Mouse (Mus musculus): ENCODE results near the gene Arl6ip4. TPM values are rescaled to one million over a fixed set of nuclear protein-coding genes. Genes with fewer than 3 reads are reported as not detected.

Gene Arl6ip4
- polyA plus RNA-seq, 1 experiment from 2014 or later = 138 TPM

DNA sequence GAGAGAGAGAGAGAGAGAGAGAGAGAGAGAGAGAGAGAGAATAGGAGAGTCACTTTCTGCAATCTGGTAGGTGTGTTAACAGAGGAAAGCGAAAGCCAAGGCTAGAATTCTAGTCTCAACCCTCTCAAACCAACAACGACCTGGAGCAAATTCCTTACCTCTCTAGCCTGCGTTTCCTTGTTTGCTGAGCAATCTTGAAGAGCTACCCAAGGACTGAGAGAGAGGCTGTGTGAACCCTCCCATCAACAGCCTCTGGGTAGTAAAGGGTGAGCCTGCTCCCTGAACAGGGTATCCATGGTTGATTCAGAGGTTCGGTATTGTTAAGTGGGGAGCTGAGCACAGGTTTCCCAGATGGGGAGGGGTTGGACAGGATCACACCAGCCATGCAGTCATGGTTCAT is 36.8 kb downstream of the Arl6ip4 start:
- no peak overlapping the region for H3K4me2 ChIP-seq
- H3K4me3 ChIP-seq (ENCODE audit: low read depth, low read length) = no peak overlapping the region
- no peak overlapping the region for H3K27ac ChIP-seq (ENCODE audit: low read depth, low read length)
- ATAC-seq (replicated peaks; ENCODE audit: low FRiP score) (no peak), DNase-seq (ENCODE audit: low spot score) (no peak)
- H3K9me3 ChIP-seq (ENCODE audit: control insufficient read depth, low read length) = no peaks in the 10 kb centered on the region
- H3K27me3 ChIP-seq (replicated peaks; ENCODE audit: control insufficient read depth, insufficient read depth, low read length) = no peaks in the 10 kb centered on the region
- no peaks in the 10 kb centered on the region for H3K4me1 ChIP-seq (replicated peaks; ENCODE audit: control insufficient read depth, insufficient read depth, low read length)
- no peaks in the 10 kb centered on the region; the same call in none of the 2 replicates for H3K36me3 ChIP-seq (ENCODE audit: control insufficient read depth, insufficient read depth, low read length)
- H3K9ac ChIP-seq (ENCODE audit: low read depth, low read length) = no peak overlapping the region
- WGBS = 86% methylated on average over 4 of the region's 4 CpGs

DNA sequence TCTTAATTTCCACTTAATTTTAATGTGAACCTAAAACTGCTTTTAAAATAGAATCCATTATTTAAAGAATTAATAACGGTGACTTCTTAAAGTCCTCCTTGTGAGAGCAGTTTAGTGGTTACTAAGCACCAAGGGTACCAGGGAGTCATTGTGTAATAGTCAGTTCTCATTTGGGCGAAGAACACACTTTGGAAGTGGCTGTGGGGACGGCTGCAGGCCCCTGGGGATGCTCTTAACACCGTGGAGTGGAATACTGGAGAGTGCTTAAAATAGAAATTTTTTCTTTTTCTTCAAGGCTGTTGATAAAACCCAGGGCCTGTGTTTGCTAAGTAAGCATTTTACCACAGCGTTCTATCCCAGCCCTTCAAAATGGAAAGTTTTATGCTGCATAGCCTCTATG is 40.1 kb downstream of the Arl6ip4 start:
- DNase-seq (ENCODE audit: low spot score) = no peak

DNA sequence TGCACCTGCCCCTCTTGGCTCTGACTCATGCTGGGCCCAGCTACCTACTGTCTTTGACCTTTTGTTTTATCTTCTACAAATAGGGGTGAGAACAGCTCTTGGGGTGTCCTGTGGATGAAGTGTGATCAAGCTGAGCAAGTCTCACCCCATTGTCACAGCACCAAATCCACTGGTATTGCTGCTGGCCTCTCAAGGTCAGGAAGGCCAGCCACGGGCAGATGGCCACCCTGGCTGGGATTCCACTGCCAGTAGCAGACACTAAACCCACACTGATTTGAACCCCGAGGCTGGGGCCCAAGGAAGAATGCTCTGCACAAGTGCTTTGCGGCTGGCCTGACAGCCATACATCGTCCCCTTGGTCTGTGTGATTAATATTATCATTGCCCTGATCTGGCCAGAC is 42.4 kb downstream of the Arl6ip4 start:
- H3K36me3 ChIP-seq (ENCODE audit: control insufficient read depth, insufficient read depth, low read length) = no peaks in the 10 kb centered on the region
- ATAC-seq (replicated peaks; ENCODE audit: low FRiP score) (no peak), DNase-seq (ENCODE audit: low spot score) (no peak)
- peaks cover 25% of the 10 kb centered on the region for H3K4me1 ChIP-seq (replicated peaks; ENCODE audit: control insufficient read depth, insufficient read depth, low read length)
- H3K4me3 ChIP-seq (ENCODE audit: low read depth, low read length) = no peak overlapping the region
- H3K4me2 ChIP-seq = no peak overlapping the region
- no peak overlapping the region for H3K9ac ChIP-seq (ENCODE audit: low read depth, low read length)
- WGBS = 75% methylated on average over 4 of the region's 4 CpGs
- H3K27ac ChIP-seq (ENCODE audit: low read depth, low read length) = no peak overlapping the region
- no peaks in the 10 kb centered on the region for H3K27me3 ChIP-seq (replicated peaks; ENCODE audit: control insufficient read depth, insufficient read depth, low read length)
- H3K9me3 ChIP-seq (ENCODE audit: control insufficient read depth, low read length) = no peaks in the 10 kb centered on the region

More for the DNA sequence above, 40.1 kb downstream of the Arl6ip4 start:
- Histone ChIP-seq H3K4me3 (ENCODE audit: low read depth, low read length) (no peak overlapping the region), H3K27ac (ENCODE audit: low read depth, low read length) (no peak overlapping the region), H3K27me3 (replicated peaks; ENCODE audit: control insufficient read depth, insufficient read depth, low read length) (no peaks in the 10 kb centered on the region), H3K36me3 (ENCODE audit: control insufficient read depth, insufficient read depth, low read length) (no peaks in the 10 kb centered on the region; the same call in none of the 2 replicates), H3K9me3 (ENCODE audit: control insufficient read depth, low read length) (no peaks in the 10 kb centered on the region), H3K4me1 (replicated peaks; ENCODE audit: control insufficient read depth, insufficient read depth, low read length) (peaks cover 11% of the 10 kb centered on the region), H3K9ac (ENCODE audit: low read depth, low read length) (no peak overlapping the region), H3K4me2 (no peak overlapping the region)
- ATAC-seq (replicated peaks; ENCODE audit: low FRiP score) = no peak
- WGBS = 76% methylated on average over 5 of the region's 5 CpGs

DNA sequence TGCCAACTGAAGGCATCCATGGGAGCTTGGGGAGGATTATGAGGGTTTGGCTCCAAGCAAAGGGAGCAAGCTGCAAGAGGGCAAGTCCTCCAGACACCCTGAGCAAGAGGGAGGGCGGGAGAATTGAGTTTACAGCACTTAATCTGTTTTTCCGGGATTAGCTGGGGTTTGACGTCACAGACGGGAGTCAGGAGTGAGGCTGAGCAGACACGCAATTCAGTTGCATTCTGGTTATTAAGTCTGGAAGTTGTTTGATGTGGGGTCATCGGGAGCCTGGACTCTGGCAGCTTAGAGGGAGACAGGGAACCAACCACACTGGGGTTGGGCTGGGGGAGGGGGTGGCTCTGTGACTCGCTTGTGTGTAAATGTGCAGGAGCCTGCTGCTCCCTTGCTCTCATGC is 43.6 kb downstream of the Arl6ip4 start:
- WGBS = 51% methylated on average over 7 of the region's 7 CpGs
- DNase-seq (ENCODE audit: low spot score) (no peak), ATAC-seq (replicated peaks; ENCODE audit: low FRiP score) (no peak)
- H3K4me3 ChIP-seq (ENCODE audit: low read depth, low read length) = no peak overlapping the region
- no peaks in the 10 kb centered on the region for H3K9me3 ChIP-seq (ENCODE audit: control insufficient read depth, low read length)
- no peaks in the 10 kb centered on the region for H3K36me3 ChIP-seq (ENCODE audit: control insufficient read depth, insufficient read depth, low read length)
- peaks cover 30% of the 10 kb centered on the region for H3K4me1 ChIP-seq (replicated peaks; ENCODE audit: control insufficient read depth, insufficient read depth, low read length)
- no peaks in the 10 kb centered on the region for H3K27me3 ChIP-seq (replicated peaks; ENCODE audit: control insufficient read depth, insufficient read depth, low read length)
- no peak overlapping the region for H3K27ac ChIP-seq (ENCODE audit: low read depth, low read length)
- H3K9ac ChIP-seq (ENCODE audit: low read depth, low read length) = no peak overlapping the region
- H3K4me2 ChIP-seq = no peak overlapping the region

DNA sequence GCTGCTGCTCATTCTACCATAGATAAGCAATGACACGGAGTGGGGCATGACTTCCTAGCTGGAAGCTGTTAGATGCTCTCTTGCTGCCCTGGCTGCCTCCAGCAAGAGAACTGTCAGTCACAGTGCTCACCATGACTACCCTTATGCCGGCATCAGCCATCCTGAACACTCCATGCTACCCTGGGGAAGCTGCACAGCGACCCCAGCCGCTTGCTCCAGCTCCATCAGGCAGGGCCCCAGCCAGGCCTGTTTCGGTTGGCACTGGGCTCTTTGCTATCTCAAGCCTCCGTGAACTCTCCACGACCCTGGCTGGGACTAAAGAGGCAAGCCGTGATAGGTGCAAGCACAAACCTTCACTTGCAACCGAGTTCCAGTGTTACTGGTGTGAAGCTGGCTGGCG is 45.9 kb downstream of the Arl6ip4 start:
- 60% methylated on average over 10 of the region's 10 CpGs for WGBS
- H3K27ac ChIP-seq (ENCODE audit: low read depth, low read length) = no peak overlapping the region
- H3K9ac ChIP-seq (ENCODE audit: low read depth, low read length) = no peak overlapping the region
- no peaks in the 10 kb centered on the region for H3K9me3 ChIP-seq (ENCODE audit: control insufficient read depth, low read length)
- no peaks in the 10 kb centered on the region for H3K36me3 ChIP-seq (ENCODE audit: control insufficient read depth, insufficient read depth, low read length)
- ATAC-seq (replicated peaks; ENCODE audit: low FRiP score) (peak; percentile 12; the same call in 1 of the 2 replicates), DNase-seq (ENCODE audit: low spot score) (no peak)
- no peaks in the 10 kb centered on the region; the same call in 1 of the 2 replicates for H3K27me3 ChIP-seq (replicated peaks; ENCODE audit: control insufficient read depth, insufficient read depth, low read length)
- H3K4me1 ChIP-seq (replicated peaks; ENCODE audit: control insufficient read depth, insufficient read depth, low read length) = peaks cover 52% of the 10 kb centered on the region
- no peak overlapping the region for H3K4me3 ChIP-seq (ENCODE audit: low read depth, low read length)
- no peak overlapping the region for H3K4me2 ChIP-seq

DNA sequence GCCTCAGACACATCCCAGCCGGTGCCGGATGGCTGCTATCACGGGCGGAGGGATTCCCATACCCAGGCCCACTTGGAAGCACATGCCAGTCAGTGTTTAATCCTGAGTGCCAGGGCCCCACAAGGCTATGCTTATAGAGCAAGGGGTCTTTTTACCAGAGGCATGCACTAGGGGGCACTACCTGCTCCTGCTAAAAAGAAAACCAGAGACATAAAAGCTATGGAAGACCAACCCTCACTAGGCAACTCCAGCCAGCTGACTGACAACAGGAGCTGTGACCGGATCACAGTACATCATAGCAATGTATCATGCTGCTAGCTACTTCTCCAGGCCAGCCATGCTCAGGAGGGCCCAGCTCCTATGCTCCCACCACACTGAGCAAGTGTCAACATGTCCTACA is 46.7 kb downstream of the Arl6ip4 start:
- Histone ChIP-seq H3K4me2 (no peak overlapping the region), H3K27me3 (replicated peaks; ENCODE audit: control insufficient read depth, insufficient read depth, low read length) (no peaks in the 10 kb centered on the region; the same call in 1 of the 2 replicates), H3K9ac (ENCODE audit: low read depth, low read length) (no peak overlapping the region), H3K4me3 (ENCODE audit: low read depth, low read length) (no peak overlapping the region), H3K27ac (ENCODE audit: low read depth, low read length) (no peak overlapping the region), H3K36me3 (ENCODE audit: control insufficient read depth, insufficient read depth, low read length) (no peaks in the 10 kb centered on the region), H3K4me1 (replicated peaks; ENCODE audit: control insufficient read depth, insufficient read depth, low read length) (peaks cover 59% of the 10 kb centered on the region), H3K9me3 (ENCODE audit: control insufficient read depth, low read length) (no peaks in the 10 kb centered on the region)
- peak; percentile 59 for ATAC-seq (replicated peaks; ENCODE audit: low FRiP score)
- WGBS = 67% methylated on average over 5 of the region's 5 CpGs
- DNase-seq (ENCODE audit: low spot score) = no peak

DNA sequence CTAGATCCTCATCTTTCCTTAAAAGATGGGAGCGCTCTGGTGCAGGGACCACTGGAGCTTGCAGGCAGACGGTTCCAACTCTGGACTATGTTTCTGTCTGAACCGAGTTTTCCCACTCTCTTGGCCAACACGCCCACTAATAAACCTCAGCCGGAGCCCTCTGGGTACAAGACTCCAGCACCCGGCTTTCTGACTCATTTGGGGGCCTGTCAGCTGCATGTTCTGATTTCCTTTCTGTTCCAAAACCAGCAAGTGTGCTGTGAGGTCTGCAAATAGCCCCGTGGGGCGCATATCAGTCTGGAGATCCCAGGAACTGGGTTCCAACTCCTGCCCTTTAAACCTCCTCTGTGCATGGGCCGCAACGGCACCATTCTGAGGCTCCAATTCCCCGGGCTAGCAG is 47.6 kb downstream of the Arl6ip4 start:
- DNase-seq (ENCODE audit: low spot score) = no peak
- Histone ChIP-seq H3K9me3 (ENCODE audit: control insufficient read depth, low read length) (no peaks in the 10 kb centered on the region), H3K4me2 (no peak overlapping the region), H3K4me1 (replicated peaks; ENCODE audit: control insufficient read depth, insufficient read depth, low read length) (peaks cover 62% of the 10 kb centered on the region), H3K27me3 (replicated peaks; ENCODE audit: control insufficient read depth, insufficient read depth, low read length) (no peaks in the 10 kb centered on the region; the same call in 1 of the 2 replicates), H3K36me3 (ENCODE audit: control insufficient read depth, insufficient read depth, low read length) (no peaks in the 10 kb centered on the region), H3K9ac (ENCODE audit: low read depth, low read length) (no peak overlapping the region), H3K4me3 (ENCODE audit: low read depth, low read length) (no peak overlapping the region), H3K27ac (ENCODE audit: low read depth, low read length) (no peak overlapping the region)
- no peak for ATAC-seq (replicated peaks; ENCODE audit: low FRiP score)
- WGBS = 82% methylated on average over 11 of the region's 11 CpGs

DNA sequence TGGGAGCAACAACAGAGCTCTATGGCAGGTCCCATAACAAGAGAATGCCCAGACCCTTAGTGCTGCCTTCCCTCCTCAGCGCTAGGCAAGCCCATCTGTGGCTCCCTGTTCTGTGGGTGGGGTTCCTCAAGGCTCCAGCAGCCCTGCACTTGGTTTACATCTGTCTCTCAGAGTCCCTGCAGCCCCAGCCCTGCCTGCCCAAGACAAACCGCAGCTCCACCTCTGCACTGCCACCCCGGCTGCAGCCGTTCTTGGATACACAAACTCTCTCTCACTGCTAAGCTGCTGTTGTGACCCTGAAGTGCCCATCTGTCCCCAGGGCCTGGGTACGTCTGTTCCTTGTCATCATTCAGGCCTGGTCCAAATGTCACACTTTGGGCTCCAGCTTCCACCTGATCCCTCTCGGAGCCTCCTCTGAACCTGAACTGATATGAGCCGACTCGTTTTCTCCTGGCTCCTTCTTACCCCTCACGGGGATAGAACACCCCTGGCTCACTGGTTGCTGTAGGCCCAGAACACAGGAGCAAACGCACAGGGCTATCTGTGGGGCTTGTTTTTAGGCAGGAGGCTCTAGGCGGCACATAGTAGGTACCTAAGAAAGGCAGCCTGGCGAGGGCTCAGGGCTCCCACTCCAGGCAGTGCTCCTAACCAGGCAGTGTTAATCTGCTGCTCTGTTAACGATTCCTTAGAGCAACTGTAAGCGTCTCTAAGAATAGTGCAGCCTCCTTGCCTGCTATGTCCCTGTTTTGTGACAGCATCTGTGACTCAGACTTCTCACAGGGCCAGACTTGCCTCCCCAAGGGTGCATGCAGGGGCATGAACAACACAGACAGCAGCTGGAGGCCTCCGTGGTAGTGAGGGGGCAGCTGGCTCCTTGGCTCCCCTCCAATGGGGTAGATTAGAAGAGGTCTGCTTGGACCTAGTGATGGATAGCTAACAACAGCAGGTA is 50.0 kb downstream of the Arl6ip4 start:
- Histone ChIP-seq H3K4me1 (replicated peaks; ENCODE audit: control insufficient read depth, insufficient read depth, low read length) (peaks cover 51% of the 10 kb centered on the region), H3K36me3 (ENCODE audit: control insufficient read depth, insufficient read depth, low read length) (no peaks in the 10 kb centered on the region), H3K4me2 (0 out of 2 replicates have a peak overlapping the region, but pooled peaks have one; percentile 14), H3K4me3 (ENCODE audit: low read depth, low read length) (no peak overlapping the region), H3K9me3 (ENCODE audit: control insufficient read depth, low read length) (no peaks in the 10 kb centered on the region), H3K27me3 (replicated peaks; ENCODE audit: control insufficient read depth, insufficient read depth, low read length) (no peaks in the 10 kb centered on the region; the same call in 1 of the 2 replicates), H3K27ac (ENCODE audit: low read depth, low read length) (no peak overlapping the region), H3K9ac (ENCODE audit: low read depth, low read length) (no peak overlapping the region)
- ATAC-seq (replicated peaks; ENCODE audit: low FRiP score) (peak; percentile 63), DNase-seq (ENCODE audit: low spot score) (no peak)
- WGBS = 55% methylated on average over 15 of the region's 15 CpGs

DNA sequence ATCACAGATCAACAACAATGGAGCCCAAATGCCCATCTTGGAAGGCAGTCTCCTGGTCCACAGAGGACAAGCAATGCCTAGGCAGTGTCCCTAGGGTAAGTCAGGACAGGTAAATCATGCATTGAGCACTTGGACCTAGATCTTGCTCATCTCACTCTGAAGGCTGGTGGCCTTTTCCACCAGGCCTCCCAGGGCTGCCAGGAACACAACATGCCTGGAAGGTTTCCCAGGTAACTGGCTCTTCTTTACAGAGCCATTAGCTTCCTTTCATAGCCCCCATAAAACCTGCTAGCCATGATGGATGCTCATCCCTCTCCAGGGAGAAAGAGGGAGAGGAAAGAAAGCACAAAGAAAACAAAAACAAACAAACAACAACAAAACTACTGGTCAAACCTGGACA is 50.9 kb downstream of the Arl6ip4 start:
- Histone ChIP-seq H3K9me3 (ENCODE audit: control insufficient read depth, low read length) (no peaks in the 10 kb centered on the region), H3K4me3 (ENCODE audit: low read depth, low read length) (no peak overlapping the region), H3K4me2 (no peak overlapping the region), H3K9ac (ENCODE audit: low read depth, low read length) (no peak overlapping the region), H3K4me1 (replicated peaks; ENCODE audit: control insufficient read depth, insufficient read depth, low read length) (peaks cover 51% of the 10 kb centered on the region), H3K27me3 (replicated peaks; ENCODE audit: control insufficient read depth, insufficient read depth, low read length) (no peaks in the 10 kb centered on the region; the same call in 1 of the 2 replicates), H3K27ac (ENCODE audit: low read depth, low read length) (no peak overlapping the region), H3K36me3 (ENCODE audit: control insufficient read depth, insufficient read depth, low read length) (no peaks in the 10 kb centered on the region)
- DNase-seq (ENCODE audit: low spot score) (no peak), ATAC-seq (replicated peaks; ENCODE audit: low FRiP score) (no peak)

All from liver, embryonic 11.5 days (tissue).